Mouse (Mus musculus) liver, adult 2 months (tissue): ENCODE data around the gene Arhgap30.

Experiments used
- CTCF ChIP-seq: fragments of 200-500 bp; IDR thresholded peaks from 2 replicates; pipeline ENCODE4 v1.5.1; 2011; ENCODE audit warnings: low read depth, low read length, control low read depth
- POLR2A ChIP-seq: fragments of 200-500 bp; IDR thresholded peaks from 2 replicates; pipeline ENCODE4 v1.6.1; 2011; ENCODE audit warnings: low read length, control low read depth; ENCODE audit not compliant: insufficient read depth; ENCODE audit errors: extremely low read depth

GRCm38 (mm10) chr1:171435288-171435814, 46.6 kb downstream of the Arhgap30 start:
- TF ChIP-seq POLR2A: no peak
- TF ChIP-seq CTCF: no peak
